Mouse (Mus musculus) bone marrow macrophage, adult 2 months (primary cell): ENCODE data around the gene Tnfrsf13c. TPM values are rescaled to one million over a fixed set of nuclear protein-coding genes. Genes with fewer than 3 reads are reported as not detected.

Source experiments
- H3K27ac ChIP-seq: 2 replicates; pipeline ENCODE4 v1.5.1; 2012; ENCODE audit warnings: low read depth, low read length; ENCODE audit not compliant: insufficient read depth
- H3K4me1 ChIP-seq: 2 replicates; pipeline ENCODE4 v1.6.1; 2012; ENCODE audit warnings: low read length; ENCODE audit not compliant: control insufficient read depth, insufficient read depth
- H3K4me3 ChIP-seq: 2 replicates; pipeline ENCODE4 v1.5.1; 2012; ENCODE audit warnings: mild to moderate bottlenecking, low read length, moderate library complexity; ENCODE audit not compliant: insufficient read depth
- CTCF ChIP-seq: IDR thresholded peaks from 2 replicates; pipeline ENCODE4 v1.5.1; 2012; ENCODE audit warnings: low read depth, mild to moderate bottlenecking, low read length, moderate library complexity
- POLR2A ChIP-seq: IDR thresholded peaks from 2 replicates; pipeline ENCODE4 v1.6.1; 2012; ENCODE audit warnings: mild to moderate bottlenecking, low read depth, low read length, borderline replicate concordance
- polyA plus RNA-seq: library from polyadenylated mRNA; stranded (reverse); fragments of >200 nt; gene quantifications from 2 replicates; pipeline ENCODE4 v1.2.4, GENCODE M21; 2012; ENCODE audit not compliant: missing spikeins, insufficient read depth, insufficient read length

Tnfrsf13c gene
- polyA plus RNA-seq, 1 experiment, result not detected

DNA sequence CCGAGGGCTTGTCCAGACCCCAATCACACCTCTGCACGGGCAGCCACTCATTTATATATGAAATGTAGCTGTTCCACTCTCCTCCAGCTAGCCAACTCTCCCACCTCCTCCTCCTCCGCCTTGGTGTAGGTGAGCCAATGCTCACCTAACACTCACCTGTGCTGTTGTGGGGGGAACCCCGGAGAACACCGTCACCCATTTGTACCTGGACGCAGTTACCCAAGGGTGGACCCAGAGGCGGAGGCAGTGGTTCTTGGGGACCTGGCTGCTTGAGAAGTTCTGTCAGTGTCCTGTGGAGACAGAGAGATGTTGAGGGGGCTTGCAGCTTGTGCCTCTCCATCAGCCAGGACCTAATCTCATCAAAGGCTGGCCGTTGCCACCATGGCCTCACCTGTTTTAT lies 15.9 kb downstream of the Tnfrsf13c start:
- H3K27ac ChIP-seq, result no peak overlapping the region
- H3K4me3 ChIP-seq, result no peak overlapping the region
- no peaks in the 10 kb centered on the region for H3K4me1 ChIP-seq
- TF ChIP-seq POLR2A (no peak), CTCF (no peak)

DNA sequence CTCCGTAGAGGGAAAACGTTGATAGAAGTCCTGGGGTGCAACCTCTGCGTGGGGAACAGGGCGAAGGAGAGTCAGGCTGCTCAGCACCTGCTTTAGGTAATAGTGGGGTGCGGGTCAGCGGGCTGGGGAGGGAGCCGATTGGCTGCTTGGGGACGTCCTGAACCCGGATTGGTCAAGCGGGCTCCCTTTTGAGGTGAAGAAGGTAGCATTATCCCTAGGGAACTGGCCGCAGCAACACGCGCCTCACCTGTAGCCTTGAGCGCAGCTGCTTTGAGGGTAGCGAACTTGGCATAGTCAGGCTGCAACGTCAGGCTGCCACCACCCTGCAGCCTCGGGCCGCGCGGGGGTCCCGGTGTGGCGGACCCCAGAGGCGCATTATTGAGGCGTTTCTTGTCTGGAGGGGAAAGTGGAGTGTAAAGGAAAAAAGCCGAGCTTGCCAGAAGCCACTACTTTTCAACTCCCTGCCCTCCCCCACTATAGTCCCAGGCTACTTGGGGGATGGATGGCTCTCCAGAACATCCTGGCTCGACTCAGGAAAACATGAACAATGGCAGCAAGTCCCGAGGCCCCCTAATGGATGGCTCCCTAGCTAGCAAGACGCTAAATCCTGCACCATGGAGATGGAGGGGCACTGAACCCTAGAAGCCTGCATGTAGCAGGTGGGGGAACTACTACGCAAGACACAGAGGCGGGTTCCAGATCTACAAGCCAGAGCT lies 16.5 kb downstream of the Tnfrsf13c start:
- Histone ChIP-seq H3K4me1 (no peaks in the 10 kb centered on the region), H3K27ac (no peak overlapping the region), H3K4me3 (no peak overlapping the region)
- TF ChIP-seq CTCF, result no peak
- TF ChIP-seq POLR2A, result no peak

DNA sequence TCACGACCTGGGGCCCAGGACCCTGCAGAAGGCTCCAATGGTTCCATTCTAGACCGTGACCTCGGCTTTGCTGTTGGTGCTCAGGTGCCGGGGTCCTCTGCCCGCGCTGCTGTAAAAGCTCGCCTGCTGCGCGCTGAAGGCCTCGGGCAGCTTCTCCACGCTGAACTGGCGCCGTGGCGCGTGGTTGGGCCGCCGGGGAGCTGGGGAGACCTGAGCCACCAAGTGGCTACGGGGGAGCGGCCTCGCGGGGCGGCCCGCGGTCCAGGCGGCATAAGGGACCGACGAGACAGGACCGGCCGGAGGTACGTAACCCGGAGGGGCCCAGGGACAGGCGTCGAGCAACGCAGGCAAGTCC lies 17.1 kb downstream of the Tnfrsf13c start:
- no peaks in the 10 kb centered on the region for H3K4me1 ChIP-seq
- no peak overlapping the region for H3K4me3 ChIP-seq
- TF ChIP-seq POLR2A, result no peak
- no peak for TF ChIP-seq CTCF
- no peak overlapping the region for H3K27ac ChIP-seq

DNA sequence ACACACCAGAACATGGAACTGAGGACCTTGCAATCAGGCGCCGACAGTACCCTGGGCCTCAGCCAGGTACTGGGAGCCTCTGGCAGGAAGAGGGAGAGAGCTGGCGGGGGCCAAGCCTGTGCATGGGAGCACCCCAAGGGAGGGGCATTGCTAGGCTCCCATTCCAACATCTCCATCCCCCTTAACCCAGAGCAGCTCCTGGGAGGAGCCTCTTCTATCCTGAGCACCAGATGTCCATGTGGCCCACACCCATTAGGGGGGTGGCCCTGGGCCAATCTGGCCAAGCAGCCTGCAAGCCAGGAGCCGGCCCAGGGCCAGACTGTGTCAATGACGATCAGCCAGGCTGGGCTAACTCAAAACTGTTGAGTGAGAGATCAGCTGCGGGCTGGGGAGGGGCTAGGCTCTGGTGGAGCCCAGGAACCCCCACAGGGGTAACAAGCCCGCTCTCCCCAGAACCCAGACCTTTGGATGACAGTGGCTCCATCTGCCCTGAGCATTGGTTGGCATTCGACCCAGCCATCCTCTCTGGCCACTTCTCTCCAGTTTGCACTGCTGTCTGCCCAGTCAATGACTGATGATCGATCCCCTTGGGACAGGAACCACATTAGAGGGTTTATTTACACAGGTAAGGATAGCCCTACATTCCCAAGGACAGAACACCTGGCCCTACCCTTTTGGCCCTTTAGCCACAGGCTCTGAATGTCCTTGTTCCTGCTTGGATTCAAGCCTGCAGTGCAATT lies 17.6 kb downstream of the Tnfrsf13c start:
- H3K4me1 ChIP-seq, result no peaks in the 10 kb centered on the region
- no peak overlapping the region for H3K27ac ChIP-seq
- no peak for TF ChIP-seq POLR2A
- TF ChIP-seq CTCF, result no peak
- H3K4me3 ChIP-seq, result no peak overlapping the region

DNA sequence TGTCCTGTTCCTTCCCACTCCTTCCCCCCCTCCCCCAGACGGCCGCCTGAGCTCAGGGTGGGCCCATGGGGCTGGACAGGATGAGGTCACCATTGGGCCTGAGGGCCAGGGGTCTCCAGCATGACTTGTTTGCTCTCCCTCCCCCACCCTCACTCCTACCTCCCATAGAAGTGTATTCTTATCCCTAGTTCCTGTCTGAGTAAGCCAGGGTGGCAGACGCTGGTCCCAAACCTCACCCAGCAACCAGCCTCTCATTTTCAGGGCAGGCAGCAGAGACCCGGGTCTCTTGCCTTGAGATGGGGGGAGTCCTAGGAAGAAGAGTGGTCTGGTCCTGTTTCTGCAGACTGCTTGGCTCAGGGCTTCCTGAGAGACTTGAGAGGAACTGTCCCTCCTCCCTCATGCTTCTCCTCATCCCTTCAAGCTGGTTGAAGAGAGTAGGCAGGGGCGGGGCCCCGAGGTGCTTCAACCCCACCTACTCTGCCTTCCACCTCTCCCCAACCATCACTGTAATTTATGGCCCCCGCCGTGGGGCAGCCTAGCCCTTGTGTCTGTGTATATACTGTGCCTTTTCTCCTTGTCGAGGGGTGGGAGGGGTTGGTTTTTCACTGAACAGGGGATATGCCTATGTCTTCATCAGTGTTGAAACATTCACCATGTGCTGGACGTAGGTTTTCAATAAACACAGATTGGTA lies 19.3 kb downstream of the Tnfrsf13c start:
- no peak overlapping the region for H3K27ac ChIP-seq
- H3K4me3 ChIP-seq, result no peak overlapping the region
- H3K4me1 ChIP-seq, result no peaks in the 10 kb centered on the region
- TF ChIP-seq CTCF (no peak), POLR2A (no peak)

DNA sequence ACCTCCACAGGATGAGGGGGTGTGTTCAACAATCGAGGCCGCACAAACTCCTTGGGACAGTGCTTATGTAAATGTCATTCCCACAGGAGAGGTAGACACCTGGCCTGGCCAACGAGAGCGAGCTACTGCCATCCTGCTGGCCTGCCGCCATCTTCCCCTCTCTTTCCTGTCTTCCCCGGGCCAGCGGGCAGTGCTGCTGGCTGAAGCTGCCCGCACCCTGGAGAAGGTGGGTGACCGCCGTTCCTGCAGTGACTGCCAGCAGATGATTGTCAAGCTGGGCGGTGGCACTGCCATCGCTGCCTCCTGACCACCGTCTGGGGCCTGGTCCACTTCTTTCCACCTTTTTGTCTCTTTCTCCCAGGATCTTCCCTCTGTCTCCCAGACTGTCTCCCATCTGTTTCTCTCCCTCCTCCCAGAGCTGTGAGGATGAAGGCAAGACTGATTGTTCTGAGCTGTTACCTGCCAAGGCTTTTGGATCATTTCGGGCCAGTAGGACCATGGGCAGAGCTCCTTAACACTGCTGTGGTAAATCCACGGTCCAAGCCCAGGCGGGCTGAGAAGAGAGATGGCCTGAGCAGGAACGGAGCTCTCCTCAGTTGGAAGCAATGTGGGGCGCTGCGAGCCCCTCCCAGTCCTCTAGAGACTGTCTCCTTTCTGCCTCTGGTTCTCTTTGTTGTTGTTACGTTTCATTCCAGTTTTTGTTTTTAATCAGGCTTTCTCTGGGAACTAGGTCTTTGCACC lies 20.4 kb downstream of the Tnfrsf13c start:
- no peak for TF ChIP-seq CTCF
- no peak for TF ChIP-seq POLR2A
- Histone ChIP-seq H3K27ac (no peak overlapping the region), H3K4me3 (no peak overlapping the region), H3K4me1 (no peaks in the 10 kb centered on the region)

DNA sequence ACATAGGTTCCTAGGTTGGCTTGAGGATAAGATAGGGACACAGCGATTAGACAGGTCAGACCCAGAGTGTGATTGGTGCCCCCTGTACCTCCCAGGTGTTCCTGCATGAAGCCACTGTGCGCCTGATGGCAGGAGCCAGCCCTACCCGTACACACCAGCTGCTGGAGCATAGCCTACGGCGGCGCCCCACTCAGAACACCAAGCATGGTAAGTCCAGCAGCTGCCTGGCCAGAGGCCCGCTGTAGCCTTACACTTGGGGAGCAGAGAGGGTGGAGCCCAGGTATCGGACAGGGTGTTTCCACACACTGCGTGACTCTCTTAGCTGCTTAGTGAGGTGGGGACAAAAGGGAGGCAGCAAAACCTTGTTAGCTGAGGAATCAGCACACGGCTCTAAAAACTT lies 21.1 kb downstream of the Tnfrsf13c start:
- Histone ChIP-seq H3K4me1 (peaks cover 2% of the 10 kb centered on the region), H3K4me3 (no peak overlapping the region), H3K27ac (no peak overlapping the region)
- TF ChIP-seq POLR2A, result no peak
- TF ChIP-seq CTCF, result no peak

DNA sequence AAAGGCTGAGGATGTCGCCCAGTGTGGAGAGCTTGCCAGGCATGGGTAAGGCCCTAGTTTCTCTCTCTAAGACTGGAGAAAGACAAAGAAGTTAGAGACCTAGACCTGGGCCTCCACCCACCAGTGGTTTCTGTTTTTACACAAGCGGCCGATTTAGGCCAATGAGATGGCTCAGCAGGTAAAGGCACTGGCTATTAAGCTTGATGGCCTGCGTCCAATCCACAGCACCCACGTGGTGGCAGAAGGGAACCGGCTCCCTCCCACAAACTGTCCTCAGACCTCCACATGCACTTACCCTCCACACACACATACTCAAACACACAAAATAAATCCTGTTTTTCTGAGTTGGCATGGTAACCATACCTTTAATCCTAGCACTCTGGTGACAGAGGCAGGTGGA lies 22.1 kb downstream of the Tnfrsf13c start:
- TF ChIP-seq CTCF (no peak), POLR2A (no peak)
- Histone ChIP-seq H3K4me1 (peaks cover 6% of the 10 kb centered on the region), H3K4me3 (no peak overlapping the region), H3K27ac (no peak overlapping the region)

DNA sequence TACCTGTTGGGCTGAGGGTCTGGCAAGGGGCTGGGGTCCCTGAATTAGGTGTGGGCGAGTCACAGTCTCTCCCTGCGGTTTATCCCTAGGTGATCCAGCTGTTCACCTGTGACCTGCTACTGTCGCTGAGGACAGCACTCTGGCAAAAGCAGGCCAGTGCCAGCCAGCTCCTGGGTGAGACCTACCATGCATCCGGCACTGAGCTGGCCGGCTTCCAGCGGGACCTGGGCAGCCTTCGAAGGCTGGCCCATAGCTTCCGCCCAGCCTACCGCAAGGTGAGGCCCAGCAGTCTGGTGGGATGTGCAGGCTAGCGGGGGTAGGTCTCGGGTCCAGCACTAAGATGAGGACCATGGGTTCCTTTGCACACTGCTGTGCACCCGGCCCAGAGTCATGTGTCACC lies 24.6 kb downstream of the Tnfrsf13c start:
- no peak overlapping the region for H3K4me3 ChIP-seq
- no peak overlapping the region for H3K27ac ChIP-seq
- TF ChIP-seq CTCF, result no peak
- TF ChIP-seq POLR2A, result no peak
- peaks cover 6% of the 10 kb centered on the region for H3K4me1 ChIP-seq
